Mouse (Mus musculus): Measurements from ENCODE around the gene Emilin1. TPM values are rescaled to one million over a fixed set of nuclear protein-coding genes. Genes with fewer than 3 reads are reported as not detected.
A peak's percentile ranks its signal among the peaks of the same experiment; 100 is the strongest.

Emilin1 gene
- polyA plus RNA-seq, 1 experiment: 3.2 TPM

DNA sequence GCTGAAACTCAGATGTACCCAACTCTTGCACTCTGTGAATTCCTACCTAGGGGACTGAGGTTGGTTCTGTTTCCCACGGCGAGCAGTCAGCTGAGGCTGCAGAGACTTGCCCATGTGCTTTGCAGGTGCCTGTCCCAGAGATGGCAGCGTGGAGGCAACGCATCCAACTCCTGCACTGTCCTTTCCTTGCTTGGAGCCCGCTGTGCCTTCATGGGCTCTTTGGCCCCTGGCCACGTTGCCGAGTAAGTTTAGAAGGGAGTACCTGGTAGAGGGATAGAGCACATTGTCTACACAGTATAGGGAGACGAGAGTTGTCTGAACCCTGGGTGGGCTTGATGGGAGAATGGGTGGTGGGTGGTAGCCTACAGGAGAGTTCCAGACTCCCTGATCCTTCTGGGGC is 11.4 kb downstream of the Emilin1 start:
- Histone ChIP-seq H3K9ac (ENCODE audit: low read depth, poor library complexity, severe bottlenecking) (no peak overlapping the region), H3K27me3 (ENCODE audit: control insufficient read depth, insufficient read depth, low read length, poor library complexity, severe bottlenecking) (no peaks in the 10 kb centered on the region), H3K4me1 (ENCODE audit: control insufficient read depth, insufficient read depth, low read length) (peaks cover 4% of the 10 kb centered on the region), H3K27ac (ENCODE audit: insufficient read depth, low read length) (no peak overlapping the region), H3K9me3 (replicated peaks; ENCODE audit: control insufficient read depth, insufficient read depth, low read length, poor library complexity, severe bottlenecking) (no peaks in the 10 kb centered on the region), H3K4me3 (ENCODE audit: low read depth, low read length) (no peak overlapping the region), H3K36me3 (ENCODE audit: control insufficient read depth, insufficient read depth, low read length, poor library complexity, severe bottlenecking) (no peaks in the 10 kb centered on the region)
- TF ChIP-seq POLR2A (IDR thresholded peaks at IDR 0.05; ENCODE audit: insufficient read depth, low read length) (no peak), CTCF (IDR thresholded peaks at IDR 0.05; ENCODE audit: low read depth, low read length) (no peak), EP300 (IDR thresholded peaks at IDR 0.05; ENCODE audit: insufficient read depth, low read depth, low read length) (no peak)

DNA sequence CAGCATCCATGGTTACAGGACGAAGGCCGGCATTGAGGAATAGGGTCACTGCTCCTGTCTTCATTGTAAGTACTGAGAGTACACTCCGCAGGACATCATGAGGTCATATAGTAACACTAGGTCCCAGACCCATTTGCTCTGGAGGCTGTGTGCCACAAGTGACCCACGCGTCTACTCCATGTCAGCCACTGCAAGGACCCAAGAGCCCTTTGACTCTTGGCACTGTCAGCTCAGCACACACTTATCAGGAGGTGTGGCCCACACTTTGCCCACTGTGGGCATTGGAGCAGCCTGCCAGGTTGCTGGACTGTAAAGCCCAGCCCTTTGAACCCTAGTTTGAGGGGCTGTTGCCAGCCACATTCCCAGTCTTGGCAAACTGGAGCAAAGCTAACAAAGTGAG is 12.0 kb downstream of the Emilin1 start:
- no peaks in the 10 kb centered on the region for H3K27me3 ChIP-seq (ENCODE audit: control insufficient read depth, insufficient read depth, low read length, poor library complexity, severe bottlenecking)
- H3K27ac ChIP-seq (ENCODE audit: insufficient read depth, low read length): no peak overlapping the region
- no peak overlapping the region for H3K9ac ChIP-seq (ENCODE audit: low read depth, poor library complexity, severe bottlenecking)
- H3K4me1 ChIP-seq (ENCODE audit: control insufficient read depth, insufficient read depth, low read length): peaks cover 3% of the 10 kb centered on the region
- TF ChIP-seq POLR2A (IDR thresholded peaks at IDR 0.05; ENCODE audit: insufficient read depth, low read length) (no peak), EP300 (IDR thresholded peaks at IDR 0.05; ENCODE audit: insufficient read depth, low read depth, low read length) (no peak), CTCF (IDR thresholded peaks at IDR 0.05; ENCODE audit: low read depth, low read length) (no peak)
- no peaks in the 10 kb centered on the region for H3K36me3 ChIP-seq (ENCODE audit: control insufficient read depth, insufficient read depth, low read length, poor library complexity, severe bottlenecking)
- H3K9me3 ChIP-seq (replicated peaks; ENCODE audit: control insufficient read depth, insufficient read depth, low read length, poor library complexity, severe bottlenecking): no peaks in the 10 kb centered on the region
- H3K4me3 ChIP-seq (ENCODE audit: low read depth, low read length): no peak overlapping the region

DNA sequence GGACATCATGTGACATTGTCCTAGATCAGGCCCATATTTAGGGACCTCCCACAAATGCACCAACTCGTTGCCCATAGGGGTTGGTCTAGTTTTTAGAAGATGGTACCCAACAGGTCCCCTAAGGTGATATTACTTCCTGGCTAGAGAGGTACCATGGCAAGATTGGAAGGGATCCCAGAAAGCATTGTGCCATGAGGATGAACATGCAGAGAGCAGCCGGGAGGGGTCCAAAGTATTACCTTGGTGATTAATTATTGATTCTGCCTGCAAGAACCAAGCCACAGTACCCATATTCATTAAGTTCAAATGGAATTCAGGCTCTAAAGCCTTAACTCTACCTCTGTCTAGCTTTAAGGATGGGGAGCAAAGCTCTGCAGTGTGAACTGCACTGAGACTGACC is 12.9 kb downstream of the Emilin1 start:
- Histone ChIP-seq H3K9ac (ENCODE audit: low read depth, poor library complexity, severe bottlenecking) (no peak overlapping the region), H3K4me3 (ENCODE audit: low read depth, low read length) (no peak overlapping the region), H3K27ac (ENCODE audit: insufficient read depth, low read length) (no peak overlapping the region), H3K4me1 (ENCODE audit: control insufficient read depth, insufficient read depth, low read length) (no peaks in the 10 kb centered on the region), H3K36me3 (ENCODE audit: control insufficient read depth, insufficient read depth, low read length, poor library complexity, severe bottlenecking) (no peaks in the 10 kb centered on the region), H3K9me3 (replicated peaks; ENCODE audit: control insufficient read depth, insufficient read depth, low read length, poor library complexity, severe bottlenecking) (no peaks in the 10 kb centered on the region), H3K27me3 (ENCODE audit: control insufficient read depth, insufficient read depth, low read length, poor library complexity, severe bottlenecking) (no peaks in the 10 kb centered on the region)
- TF ChIP-seq CTCF (IDR thresholded peaks at IDR 0.05; ENCODE audit: low read depth, low read length) (no peak), POLR2A (IDR thresholded peaks at IDR 0.05; ENCODE audit: insufficient read depth, low read length) (no peak), EP300 (IDR thresholded peaks at IDR 0.05; ENCODE audit: insufficient read depth, low read depth, low read length) (no peak)

DNA sequence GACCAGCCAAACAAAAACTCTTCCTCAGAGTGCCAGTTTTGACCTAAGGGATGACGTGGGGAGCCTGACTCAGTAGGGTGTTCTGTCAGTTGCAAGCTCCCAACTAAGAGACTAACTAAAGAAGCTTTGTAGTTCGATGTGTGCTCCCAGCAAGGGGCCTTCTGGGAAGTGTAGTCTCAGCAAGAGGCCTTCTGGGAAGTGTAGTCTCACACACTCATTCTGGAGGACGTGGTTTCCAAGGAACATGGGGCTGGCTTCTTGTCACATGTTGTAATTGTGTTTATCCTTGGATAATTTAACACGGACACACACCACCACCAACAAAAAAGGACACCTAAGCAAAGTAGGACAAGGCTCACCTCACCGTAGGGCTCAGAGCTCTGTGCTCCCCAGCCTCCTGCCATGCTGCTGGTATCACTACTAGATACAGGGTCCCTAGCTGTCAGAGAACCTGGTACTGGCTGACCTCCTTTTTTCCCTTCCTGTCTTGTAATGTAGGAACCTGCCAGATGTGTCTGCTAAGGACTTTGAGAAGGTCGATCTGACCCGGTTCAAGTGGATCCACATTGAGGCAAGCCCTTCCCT is 14.8 kb downstream of the Emilin1 start:
- Histone ChIP-seq H3K36me3 (ENCODE audit: control insufficient read depth, insufficient read depth, low read length, poor library complexity, severe bottlenecking) (no peaks in the 10 kb centered on the region), H3K9ac (ENCODE audit: low read depth, poor library complexity, severe bottlenecking) (no peak overlapping the region), H3K4me3 (ENCODE audit: low read depth, low read length) (no peak overlapping the region), H3K9me3 (replicated peaks; ENCODE audit: control insufficient read depth, insufficient read depth, low read length, poor library complexity, severe bottlenecking) (no peaks in the 10 kb centered on the region), H3K4me1 (ENCODE audit: control insufficient read depth, insufficient read depth, low read length) (no peaks in the 10 kb centered on the region), H3K27ac (ENCODE audit: insufficient read depth, low read length) (no peak overlapping the region), H3K27me3 (ENCODE audit: control insufficient read depth, insufficient read depth, low read length, poor library complexity, severe bottlenecking) (no peaks in the 10 kb centered on the region)
- TF ChIP-seq EP300 (IDR thresholded peaks at IDR 0.05; ENCODE audit: insufficient read depth, low read depth, low read length) (no peak), CTCF (IDR thresholded peaks at IDR 0.05; ENCODE audit: low read depth, low read length) (no peak), POLR2A (IDR thresholded peaks at IDR 0.05; ENCODE audit: insufficient read depth, low read length) (no peak)

DNA sequence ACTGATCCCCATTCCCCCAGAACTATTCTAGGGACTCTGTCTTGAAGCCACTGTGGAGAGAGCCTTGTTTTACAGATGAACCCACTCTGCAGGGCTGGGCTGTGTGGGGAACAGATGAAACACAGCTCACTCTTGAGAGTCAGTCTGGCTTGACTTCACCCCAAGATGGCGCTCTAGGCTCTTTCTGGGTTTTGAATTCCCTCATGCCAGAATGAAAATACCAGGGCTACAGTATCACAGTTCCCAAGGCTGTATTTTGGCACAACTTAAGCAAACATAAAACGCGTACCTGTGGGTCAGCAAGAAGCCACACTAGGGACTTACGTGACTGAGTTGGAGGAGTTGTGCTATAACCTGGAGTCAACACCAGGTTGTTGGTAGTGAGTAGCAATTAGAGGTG is 16.9 kb downstream of the Emilin1 start:
- H3K9ac ChIP-seq (ENCODE audit: low read depth, poor library complexity, severe bottlenecking): no peak overlapping the region
- TF ChIP-seq CTCF (IDR thresholded peaks at IDR 0.05; ENCODE audit: low read depth, low read length) (peak; percentile 45), EP300 (IDR thresholded peaks at IDR 0.05; ENCODE audit: insufficient read depth, low read depth, low read length) (no peak)
- no peaks in the 10 kb centered on the region for H3K4me1 ChIP-seq (ENCODE audit: control insufficient read depth, insufficient read depth, low read length)
- no peaks in the 10 kb centered on the region for H3K27me3 ChIP-seq (ENCODE audit: control insufficient read depth, insufficient read depth, low read length, poor library complexity, severe bottlenecking)
- no peaks in the 10 kb centered on the region for H3K36me3 ChIP-seq (ENCODE audit: control insufficient read depth, insufficient read depth, low read length, poor library complexity, severe bottlenecking)
- H3K9me3 ChIP-seq (replicated peaks; ENCODE audit: control insufficient read depth, insufficient read depth, low read length, poor library complexity, severe bottlenecking): no peaks in the 10 kb centered on the region
- no peak overlapping the region for H3K4me3 ChIP-seq (ENCODE audit: low read depth, low read length)
- no peak overlapping the region for H3K27ac ChIP-seq (ENCODE audit: insufficient read depth, low read length)

DNA sequence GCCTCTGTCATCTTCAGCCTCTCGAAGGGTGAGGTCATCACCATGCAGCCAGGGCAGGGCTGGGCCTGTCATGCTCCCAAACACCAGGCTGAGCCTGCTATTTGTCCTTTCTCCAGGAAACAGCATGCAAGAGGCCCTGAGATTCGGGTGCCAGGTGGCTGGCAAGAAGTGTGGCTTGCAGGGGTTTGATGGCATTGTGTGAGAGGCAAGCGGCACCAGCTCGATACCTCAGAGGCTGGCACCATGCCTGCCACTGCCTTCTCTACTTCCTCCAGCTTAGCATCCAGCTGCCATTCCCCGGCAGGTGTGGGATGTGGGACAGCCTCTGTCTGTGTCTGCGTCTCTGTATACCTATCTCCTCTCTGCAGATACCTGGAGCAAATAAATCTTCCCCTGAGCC is 17.6 kb downstream of the Emilin1 start:
- H3K4me1 ChIP-seq (ENCODE audit: control insufficient read depth, insufficient read depth, low read length): no peaks in the 10 kb centered on the region
- TF ChIP-seq CTCF (IDR thresholded peaks at IDR 0.05; ENCODE audit: low read depth, low read length) (no peak), POLR2A (IDR thresholded peaks at IDR 0.05; ENCODE audit: insufficient read depth, low read length) (no peak), EP300 (IDR thresholded peaks at IDR 0.05; ENCODE audit: insufficient read depth, low read depth, low read length) (no peak)
- H3K36me3 ChIP-seq (ENCODE audit: control insufficient read depth, insufficient read depth, low read length, poor library complexity, severe bottlenecking): no peaks in the 10 kb centered on the region
- H3K4me3 ChIP-seq (ENCODE audit: low read depth, low read length): no peak overlapping the region
- no peaks in the 10 kb centered on the region for H3K9me3 ChIP-seq (replicated peaks; ENCODE audit: control insufficient read depth, insufficient read depth, low read length, poor library complexity, severe bottlenecking)
- no peaks in the 10 kb centered on the region for H3K27me3 ChIP-seq (ENCODE audit: control insufficient read depth, insufficient read depth, low read length, poor library complexity, severe bottlenecking)
- H3K9ac ChIP-seq (ENCODE audit: low read depth, poor library complexity, severe bottlenecking): no peak overlapping the region
- no peak overlapping the region for H3K27ac ChIP-seq (ENCODE audit: insufficient read depth, low read length)
